Mouse (Mus musculus): ENCODE data around the gene Sowaha. TPM values are rescaled to one million over a fixed set of nuclear protein-coding genes. Genes with fewer than 3 reads are reported as not detected.

Sowaha gene
- total and polyA plus RNA-seq, 3 experiments = 3.0 to 6.8 (median 4.9) TPM

DNA sequence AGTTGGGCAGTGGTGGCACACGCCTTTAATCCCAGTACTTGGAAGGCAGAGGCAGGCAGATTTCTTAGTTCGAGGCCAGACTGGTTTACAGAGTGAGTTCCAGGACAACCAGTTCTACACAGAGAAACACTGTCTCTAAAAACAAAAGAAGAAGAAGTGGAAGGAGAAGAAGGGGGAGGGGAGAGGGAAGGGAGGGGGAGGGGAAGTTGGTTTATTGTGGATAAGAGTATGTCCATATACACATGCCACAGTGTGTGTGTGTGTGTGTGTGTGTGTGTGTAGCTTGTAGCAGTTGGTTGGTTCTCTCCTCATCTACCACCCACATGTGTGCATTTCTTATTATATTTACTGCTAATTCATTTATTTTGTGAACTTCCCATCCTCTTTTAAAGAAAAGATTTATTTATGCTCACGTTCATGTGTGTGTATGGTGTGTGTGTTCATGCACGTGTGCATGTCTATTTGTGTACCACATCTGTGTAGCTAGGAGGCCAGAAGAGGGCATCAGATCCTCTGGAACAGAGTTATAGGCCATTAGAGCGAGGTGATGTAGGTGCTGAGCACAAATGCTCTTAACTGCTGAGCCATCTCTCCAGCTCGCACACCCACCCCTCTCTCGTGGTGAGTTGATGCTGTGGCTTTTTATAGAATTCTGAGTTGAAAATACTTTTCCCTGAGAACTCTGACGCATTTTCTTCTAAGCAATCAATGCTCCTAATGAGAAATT, 22.1 kb upstream of the Sowaha start:
- Histone ChIP-seq H3K4me3 (ENCODE audit: low read depth, low read length) (no peak overlapping the region), H3K4me1 (ENCODE audit: insufficient read depth, low read depth, low read length) (peaks cover 38% of the 10 kb centered on the region), H3K27me3 (ENCODE audit: insufficient read depth, low read length) (peaks cover 12% of the 10 kb centered on the region), H3K36me3 (replicated peaks) (no peaks in the 10 kb centered on the region), H3K9me3 (replicated peaks) (no peaks in the 10 kb centered on the region)
- no peak for TF ChIP-seq GATA2 (IDR thresholded peaks at IDR 0.05; ENCODE audit: borderline replicate concordance, low read depth, low read length)
- no peak for TF ChIP-seq TAL1 (conservative IDR thresholded peaks at IDR 0.05; ENCODE audit: low read depth, low read length)
- no peak for TF ChIP-seq CTCF (IDR thresholded peaks at IDR 0.05; ENCODE audit: low read depth, low read length)
- no peak for TF ChIP-seq POLR2AphosphoS5 (IDR thresholded peaks at IDR 0.05; ENCODE audit: insufficient replicate concordance, low read depth, low read length)
- TF ChIP-seq GATA1 (IDR thresholded peaks at IDR 0.05; ENCODE audit: borderline replicate concordance, low read length) = no peak
- ATAC-seq (ENCODE audit: extremely low read depth, insufficient number of reproducible peaks, low FRiP score, poor library complexity, severe bottlenecking) (no peak), DNase-seq (ENCODE audit: low spot score) (no peak)

DNA sequence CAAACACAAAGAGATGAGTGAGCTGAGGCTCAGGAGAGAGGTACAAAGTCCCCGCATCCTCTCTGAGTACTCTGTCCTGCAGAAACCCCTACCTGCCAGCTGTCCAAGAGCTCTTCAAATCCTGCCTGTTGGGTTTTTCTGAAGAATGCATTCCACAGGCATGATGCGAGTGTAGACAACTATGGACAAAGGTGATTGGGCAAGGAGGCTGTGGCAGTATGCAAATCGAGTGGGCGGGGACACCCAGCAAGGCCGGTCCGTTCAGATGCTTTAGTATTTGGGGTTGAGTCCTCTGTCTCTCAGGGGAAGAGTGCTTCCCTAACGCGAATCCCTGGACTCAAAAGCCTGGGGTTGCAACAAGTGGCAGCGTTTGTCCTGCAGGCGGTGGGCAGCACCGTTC, 20.5 kb upstream of the Sowaha start:
- H3K9me3 ChIP-seq (replicated peaks) = no peaks in the 10 kb centered on the region
- ATAC-seq (ENCODE audit: extremely low read depth, insufficient number of reproducible peaks, low FRiP score, poor library complexity, severe bottlenecking) (no peak), DNase-seq (ENCODE audit: low spot score) (no peak)
- peaks cover 41% of the 10 kb centered on the region for H3K4me1 ChIP-seq (ENCODE audit: insufficient read depth, low read depth, low read length)
- no peaks in the 10 kb centered on the region for H3K36me3 ChIP-seq (replicated peaks)
- TF ChIP-seq POLR2AphosphoS5 (IDR thresholded peaks at IDR 0.05; ENCODE audit: insufficient replicate concordance, low read depth, low read length) = no peak
- no peak for TF ChIP-seq CTCF (IDR thresholded peaks at IDR 0.05; ENCODE audit: low read depth, low read length)
- TF ChIP-seq GATA2 (IDR thresholded peaks at IDR 0.05; ENCODE audit: borderline replicate concordance, low read depth, low read length) = no peak
- TF ChIP-seq TAL1 (conservative IDR thresholded peaks at IDR 0.05; ENCODE audit: low read depth, low read length) = no peak
- TF ChIP-seq GATA1 (IDR thresholded peaks at IDR 0.05; ENCODE audit: borderline replicate concordance, low read length) = no peak
- peaks cover 16% of the 10 kb centered on the region for H3K27me3 ChIP-seq (ENCODE audit: insufficient read depth, low read length)
- H3K4me3 ChIP-seq (ENCODE audit: low read depth, low read length) = no peak overlapping the region

DNA sequence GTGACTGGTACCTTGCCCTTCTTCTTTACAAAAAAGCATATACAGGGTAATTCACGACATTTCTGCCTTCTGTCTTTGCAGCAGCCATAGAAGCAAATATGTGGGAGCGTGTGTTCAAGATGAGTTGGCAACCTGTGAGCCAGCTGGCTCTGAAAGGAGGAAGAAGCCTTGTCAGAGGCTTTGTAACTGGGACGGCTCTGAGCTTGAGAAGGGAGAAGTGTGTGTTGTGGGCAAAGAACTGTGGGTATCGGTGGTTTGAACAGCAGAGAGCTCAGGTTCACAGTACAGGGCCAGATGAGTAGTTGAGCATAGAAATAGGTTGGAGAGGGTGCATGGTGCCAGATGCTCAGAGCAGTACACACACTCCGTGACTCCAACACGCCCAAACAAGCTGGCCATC, 16.9 kb upstream of the Sowaha start:
- TF ChIP-seq GATA2 (IDR thresholded peaks at IDR 0.05; ENCODE audit: borderline replicate concordance, low read depth, low read length) = no peak
- no peak for TF ChIP-seq POLR2AphosphoS5 (IDR thresholded peaks at IDR 0.05; ENCODE audit: insufficient replicate concordance, low read depth, low read length)
- TF ChIP-seq CTCF (IDR thresholded peaks at IDR 0.05; ENCODE audit: low read depth, low read length) = no peak
- TF ChIP-seq GATA1 (IDR thresholded peaks at IDR 0.05; ENCODE audit: borderline replicate concordance, low read length) = no peak
- no peak for TF ChIP-seq TAL1 (conservative IDR thresholded peaks at IDR 0.05; ENCODE audit: low read depth, low read length)
- Histone ChIP-seq H3K9me3 (replicated peaks) (no peaks in the 10 kb centered on the region), H3K27me3 (ENCODE audit: insufficient read depth, low read length) (peaks cover 16% of the 10 kb centered on the region), H3K36me3 (replicated peaks) (no peaks in the 10 kb centered on the region), H3K4me3 (ENCODE audit: low read depth, low read length) (no peak overlapping the region), H3K4me1 (ENCODE audit: insufficient read depth, low read depth, low read length) (peaks cover 27% of the 10 kb centered on the region)
- no peak for ATAC-seq (ENCODE audit: extremely low read depth, insufficient number of reproducible peaks, low FRiP score, poor library complexity, severe bottlenecking)
- no peak for DNase-seq (ENCODE audit: low spot score)

DNA sequence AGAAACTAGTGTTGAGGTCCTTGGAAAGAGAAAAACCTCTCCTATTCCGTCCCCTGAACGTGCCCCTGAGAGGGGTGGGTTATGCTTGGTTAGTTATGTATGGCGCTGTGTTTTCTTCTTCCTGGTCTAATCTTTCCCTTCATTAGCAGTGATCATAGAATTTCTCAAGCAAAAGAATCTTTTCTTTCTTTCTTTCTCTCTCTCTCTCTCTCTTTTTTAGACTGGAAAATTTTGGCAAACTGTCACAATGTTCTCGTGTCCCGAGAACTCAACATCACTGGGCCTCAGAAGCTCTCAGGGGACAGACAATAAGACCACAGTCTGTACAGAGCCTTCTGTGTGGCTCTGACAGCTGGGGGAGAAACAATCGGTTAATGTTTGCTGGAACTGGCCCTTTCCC, 15.3 kb upstream of the Sowaha start:
- H3K4me3 ChIP-seq (ENCODE audit: low read depth, low read length) = no peak overlapping the region
- H3K27me3 ChIP-seq (ENCODE audit: insufficient read depth, low read length) = peaks cover 12% of the 10 kb centered on the region
- ATAC-seq (ENCODE audit: extremely low read depth, insufficient number of reproducible peaks, low FRiP score, poor library complexity, severe bottlenecking) = no peak
- no peaks in the 10 kb centered on the region for H3K9me3 ChIP-seq (replicated peaks)
- peaks cover 16% of the 10 kb centered on the region for H3K4me1 ChIP-seq (ENCODE audit: insufficient read depth, low read depth, low read length)
- TF ChIP-seq POLR2AphosphoS5 (IDR thresholded peaks at IDR 0.05; ENCODE audit: insufficient replicate concordance, low read depth, low read length) (no peak), TAL1 (conservative IDR thresholded peaks at IDR 0.05; ENCODE audit: low read depth, low read length) (no peak)
- no peak for DNase-seq (ENCODE audit: low spot score)
- H3K36me3 ChIP-seq (replicated peaks) = no peaks in the 10 kb centered on the region

DNA sequence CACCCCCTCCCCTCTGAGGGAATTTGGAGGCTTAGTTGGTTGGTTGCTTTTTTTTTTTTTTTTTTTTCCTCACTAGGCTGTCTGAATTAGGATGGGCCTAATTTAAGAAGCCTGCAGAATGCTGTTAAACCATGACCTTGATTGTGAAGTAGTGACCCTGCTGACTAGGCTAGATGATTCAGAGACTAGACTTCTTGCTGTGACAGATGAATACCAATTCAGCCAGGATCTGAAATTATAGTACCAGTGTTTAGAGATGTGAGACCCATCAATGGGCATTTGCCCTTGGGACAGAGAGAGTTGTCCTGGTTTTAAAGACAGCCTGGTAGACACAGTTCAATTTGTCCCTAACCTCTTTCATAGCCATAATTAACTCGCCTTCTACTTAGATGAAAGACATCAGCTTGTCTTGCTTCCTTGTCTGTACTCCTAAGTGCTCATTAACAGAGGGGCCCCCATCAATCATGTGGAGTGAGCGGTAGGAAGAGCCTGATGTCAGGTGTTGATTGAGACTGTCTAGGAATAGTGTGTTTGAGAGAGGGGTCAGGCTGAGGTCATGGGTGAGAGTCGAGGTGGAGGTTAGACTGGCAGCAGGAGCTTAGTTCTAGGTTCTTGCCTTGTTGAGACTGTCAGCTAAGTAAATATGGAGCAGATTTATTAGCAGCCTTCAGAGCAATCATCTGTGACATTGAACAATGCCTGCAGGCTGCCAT, 13.3 kb upstream of the Sowaha start:
- Histone ChIP-seq H3K4me1 (ENCODE audit: insufficient read depth, low read depth, low read length) (peaks cover 17% of the 10 kb centered on the region), H3K4me3 (ENCODE audit: low read depth, low read length) (no peak overlapping the region), H3K27me3 (ENCODE audit: insufficient read depth, low read length) (peaks cover 6% of the 10 kb centered on the region), H3K9me3 (replicated peaks) (no peaks in the 10 kb centered on the region), H3K36me3 (replicated peaks) (no peaks in the 10 kb centered on the region)
- no peak for TF ChIP-seq GATA1 (IDR thresholded peaks at IDR 0.05; ENCODE audit: borderline replicate concordance, low read length)
- TF ChIP-seq GATA2 (IDR thresholded peaks at IDR 0.05; ENCODE audit: borderline replicate concordance, low read depth, low read length) = no peak
- TF ChIP-seq TAL1 (conservative IDR thresholded peaks at IDR 0.05; ENCODE audit: low read depth, low read length) = no peak
- no peak for TF ChIP-seq CTCF (IDR thresholded peaks at IDR 0.05; ENCODE audit: low read depth, low read length)
- no peak for TF ChIP-seq POLR2AphosphoS5 (IDR thresholded peaks at IDR 0.05; ENCODE audit: insufficient replicate concordance, low read depth, low read length)
- no peak for DNase-seq (ENCODE audit: low spot score)
- ATAC-seq (ENCODE audit: extremely low read depth, insufficient number of reproducible peaks, low FRiP score, poor library complexity, severe bottlenecking) = no peak

DNA sequence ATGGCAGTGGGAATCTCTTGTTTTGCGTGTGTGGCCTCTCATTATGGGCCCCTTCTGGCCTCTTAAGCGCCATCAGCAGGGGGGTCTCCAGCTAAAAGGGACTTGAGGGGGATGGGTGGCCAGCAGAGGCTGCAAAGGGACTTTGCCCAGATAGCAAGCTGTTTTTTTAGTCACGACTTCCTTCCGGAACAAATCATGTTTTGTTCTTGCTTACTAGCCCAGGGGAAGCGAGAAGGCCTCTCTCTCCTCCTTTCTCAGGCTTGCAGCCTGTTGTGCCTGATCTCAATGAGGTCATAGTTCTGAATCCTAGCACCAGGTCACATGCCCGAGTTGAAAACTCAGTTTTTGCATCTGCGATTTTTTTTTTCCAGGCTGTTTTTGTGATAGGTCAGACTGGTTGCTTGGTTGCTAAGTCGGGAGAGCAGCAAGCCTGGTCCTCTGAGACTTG, 11.9 kb upstream of the Sowaha start:
- no peak overlapping the region for H3K4me3 ChIP-seq (ENCODE audit: low read depth, low read length)
- H3K9me3 ChIP-seq (replicated peaks) = no peaks in the 10 kb centered on the region
- H3K4me1 ChIP-seq (ENCODE audit: insufficient read depth, low read depth, low read length) = peaks cover 16% of the 10 kb centered on the region
- TF ChIP-seq POLR2AphosphoS5 (IDR thresholded peaks at IDR 0.05; ENCODE audit: insufficient replicate concordance, low read depth, low read length) (no peak), TAL1 (conservative IDR thresholded peaks at IDR 0.05; ENCODE audit: low read depth, low read length) (no peak), GATA1 (IDR thresholded peaks at IDR 0.05; ENCODE audit: borderline replicate concordance, low read length) (no peak), GATA2 (IDR thresholded peaks at IDR 0.05; ENCODE audit: borderline replicate concordance, low read depth, low read length) (no peak), CTCF (IDR thresholded peaks at IDR 0.05; ENCODE audit: low read depth, low read length) (no peak)
- H3K27me3 ChIP-seq (ENCODE audit: insufficient read depth, low read length) = peaks cover 5% of the 10 kb centered on the region
- no peak for DNase-seq (ENCODE audit: low spot score)
- no peaks in the 10 kb centered on the region for H3K36me3 ChIP-seq (replicated peaks)
- ATAC-seq (ENCODE audit: extremely low read depth, insufficient number of reproducible peaks, low FRiP score, poor library complexity, severe bottlenecking) = no peak
